Mouse (Mus musculus): Measurements from ENCODE around the gene Alox15. TPM values are rescaled to one million over a fixed set of nuclear protein-coding genes. Genes with fewer than 3 reads are reported as not detected.
A peak's percentile ranks its signal among the peaks of the same experiment; 100 is the strongest.

Alox15 gene
- polyA plus RNA-seq, 1 experiment: not detected

GRCm38 (mm10) chr11:70324726-70325125 lies 27.1 kb downstream of the Alox15 start:
- Histone ChIP-seq H3K79me3 (ENCODE audit: low read depth) (no peaks in the 10 kb centered on the region), H3K27me3 (ENCODE audit: control insufficient read depth, insufficient read depth, insufficient read length) (peaks cover 49% of the 10 kb centered on the region), H3ac (ENCODE audit: control insufficient read depth, insufficient read length, low read depth) (no peak overlapping the region), H3K79me2 (ENCODE audit: control insufficient read depth, insufficient read depth) (no peaks in the 10 kb centered on the region), H3K36me3 (ENCODE audit: control insufficient read depth, insufficient read depth) (no peaks in the 10 kb centered on the region), H3K4me3 (ENCODE audit: insufficient read depth, poor library complexity, severe bottlenecking) (no peak overlapping the region)
- TF ChIP-seq CTCF (IDR thresholded peaks at IDR 0.05; ENCODE audit: control insufficient read depth, insufficient read depth, insufficient read length) (no peak), USF1 (IDR thresholded peaks at IDR 0.05; ENCODE audit: low read depth) (no peak), MYOG (IDR thresholded peaks at IDR 0.05; ENCODE audit: control insufficient read depth, extremely low read depth, insufficient read length) (no peak), MAX (IDR thresholded peaks at IDR 0.05) (no peak), FOSL1 (IDR thresholded peaks at IDR 0.05; ENCODE audit: insufficient read depth, low read length, poor library complexity, severe bottlenecking) (no peak), CEBPB (IDR thresholded peaks at IDR 0.05; ENCODE audit: low read depth) (no peak), MYOD1 (IDR thresholded peaks at IDR 0.05; ENCODE audit: control insufficient read depth, insufficient read length, low read depth) (no peak)

DNA sequence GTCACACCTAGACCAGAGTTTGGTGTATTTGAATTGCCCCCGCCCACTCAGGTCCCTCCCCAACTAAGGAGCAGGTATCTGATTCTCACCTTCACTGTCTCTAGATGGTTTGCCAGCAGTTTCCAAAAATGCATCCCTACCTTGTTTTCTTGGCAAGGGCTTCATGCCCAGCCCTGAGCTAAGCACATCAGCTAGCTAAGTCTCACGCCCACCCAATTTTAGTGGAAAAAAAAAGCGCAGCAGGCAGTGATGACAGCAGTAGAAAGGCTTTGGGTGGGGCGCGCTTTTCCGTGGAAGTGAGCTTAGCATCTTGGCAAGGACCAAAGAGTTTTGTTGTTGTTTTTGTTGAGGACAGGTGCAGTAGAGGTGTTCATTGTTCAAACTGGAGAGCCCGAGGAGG lies 29.3 kb downstream of the Alox15 start, which contains the start of gene Alox12e:
Gene Alox12e (minus strand): TSS at position 101 of the 400 bp plus-strand sequence.
- no peak within 1 kb of the TSS for H3K4me3 ChIP-seq (ENCODE audit: insufficient read depth, poor library complexity, severe bottlenecking)
- H3K79me3 ChIP-seq (ENCODE audit: low read depth): no peaks in the 10 kb centered on the region
- H3ac ChIP-seq (ENCODE audit: control insufficient read depth, insufficient read length, low read depth): no peak within 1 kb of the TSS
- H3K36me3 ChIP-seq (ENCODE audit: control insufficient read depth, insufficient read depth): no peaks in the 10 kb centered on the region
- peaks cover 57% of the 10 kb centered on the region for H3K27me3 ChIP-seq (ENCODE audit: control insufficient read depth, insufficient read depth, insufficient read length)
- no peaks in the 10 kb centered on the region for H3K79me2 ChIP-seq (ENCODE audit: control insufficient read depth, insufficient read depth)
- TF ChIP-seq MAX (IDR thresholded peaks at IDR 0.05) (no peak), FOSL1 (IDR thresholded peaks at IDR 0.05; ENCODE audit: insufficient read depth, low read length, poor library complexity, severe bottlenecking) (no peak), CEBPB (IDR thresholded peaks at IDR 0.05; ENCODE audit: low read depth) (no peak), MYOD1 (IDR thresholded peaks at IDR 0.05; ENCODE audit: control insufficient read depth, insufficient read length, low read depth) (no peak), CTCF (IDR thresholded peaks at IDR 0.05; ENCODE audit: control insufficient read depth, insufficient read depth, insufficient read length) (no peak), USF1 (IDR thresholded peaks at IDR 0.05; ENCODE audit: low read depth) (no peak), MYOG (IDR thresholded peaks at IDR 0.05; ENCODE audit: control insufficient read depth, extremely low read depth, insufficient read length) (no peak)

- no peaks in the 10 kb centered on the region for H3K79me2 ChIP-seq (ENCODE audit: control insufficient read depth, insufficient read depth)
- no peak overlapping the region for H3ac ChIP-seq (ENCODE audit: control insufficient read depth, insufficient read length, low read depth)
- H3K36me3 ChIP-seq (ENCODE audit: control insufficient read depth, insufficient read depth): no peaks in the 10 kb centered on the region
- TF ChIP-seq MYOG (IDR thresholded peaks at IDR 0.05; ENCODE audit: control insufficient read depth, extremely low read depth, insufficient read length) (no peak), MYOD1 (IDR thresholded peaks at IDR 0.05; ENCODE audit: control insufficient read depth, insufficient read length, low read depth) (no peak), MAX (IDR thresholded peaks at IDR 0.05) (no peak), CTCF (IDR thresholded peaks at IDR 0.05; ENCODE audit: control insufficient read depth, insufficient read depth, insufficient read length) (peak; percentile 59), FOSL1 (IDR thresholded peaks at IDR 0.05; ENCODE audit: insufficient read depth, low read length, poor library complexity, severe bottlenecking) (no peak), CEBPB (IDR thresholded peaks at IDR 0.05; ENCODE audit: low read depth) (no peak)
- H3K79me3 ChIP-seq (ENCODE audit: low read depth): no peaks in the 10 kb centered on the region
- no peak overlapping the region for H3K4me3 ChIP-seq (ENCODE audit: insufficient read depth, poor library complexity, severe bottlenecking)
- peaks cover 57% of the 10 kb centered on the region for H3K27me3 ChIP-seq (ENCODE audit: control insufficient read depth, insufficient read depth, insufficient read length)
Observed at GRCm38 (mm10) chr11:70321664-70322063, 30.2 kb downstream of the Alox15 start.

- TF ChIP-seq CTCF (IDR thresholded peaks at IDR 0.05; ENCODE audit: control insufficient read depth, insufficient read depth, insufficient read length) (no peak), CEBPB (IDR thresholded peaks at IDR 0.05; ENCODE audit: low read depth) (no peak), MAX (IDR thresholded peaks at IDR 0.05) (no peak), MYOG (IDR thresholded peaks at IDR 0.05; ENCODE audit: control insufficient read depth, extremely low read depth, insufficient read length) (no peak), MYOD1 (IDR thresholded peaks at IDR 0.05; ENCODE audit: control insufficient read depth, insufficient read length, low read depth) (no peak), USF1 (IDR thresholded peaks at IDR 0.05; ENCODE audit: low read depth) (no peak), FOSL1 (IDR thresholded peaks at IDR 0.05; ENCODE audit: insufficient read depth, low read length, poor library complexity, severe bottlenecking) (no peak)
Observed at GRCm38 (mm10) chr11:70319614-70320013, 32.2 kb downstream of the Alox15 start.

DNA sequence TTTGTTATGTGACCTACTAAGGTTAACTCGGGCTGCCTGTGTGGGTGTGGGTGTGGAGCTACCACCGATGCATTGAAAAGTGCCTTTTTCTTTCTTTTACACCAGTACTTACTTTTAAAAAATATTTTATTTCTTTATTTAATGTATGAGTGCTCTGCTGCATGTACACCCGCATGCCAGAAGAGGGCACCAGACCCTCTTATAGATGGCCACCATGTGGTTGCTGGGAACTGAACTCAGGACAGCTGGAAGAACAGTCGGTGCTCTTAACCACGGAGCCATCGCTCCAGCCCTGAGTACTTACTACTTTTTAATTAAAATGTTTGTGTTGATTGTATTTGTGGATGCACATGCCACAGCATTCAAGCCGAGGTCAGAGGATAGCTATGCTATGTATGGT lies 38.0 kb downstream of the Alox15 start:
- Histone ChIP-seq H3K36me3 (ENCODE audit: control insufficient read depth, insufficient read depth) (no peaks in the 10 kb centered on the region), H3K79me3 (ENCODE audit: low read depth) (no peaks in the 10 kb centered on the region), H3K27me3 (ENCODE audit: control insufficient read depth, insufficient read depth, insufficient read length) (peaks cover 38% of the 10 kb centered on the region), H3ac (ENCODE audit: control insufficient read depth, insufficient read length, low read depth) (no peak overlapping the region), H3K4me3 (ENCODE audit: insufficient read depth, poor library complexity, severe bottlenecking) (no peak overlapping the region), H3K79me2 (ENCODE audit: control insufficient read depth, insufficient read depth) (no peaks in the 10 kb centered on the region)
- TF ChIP-seq MAX (IDR thresholded peaks at IDR 0.05): no peak
- TF ChIP-seq CTCF (IDR thresholded peaks at IDR 0.05; ENCODE audit: control insufficient read depth, insufficient read depth, insufficient read length): peak; percentile 22

More at GRCm38 (mm10) chr11:70319614-70320013, 32.2 kb downstream of the Alox15 start:
- Histone ChIP-seq H3K4me3 (ENCODE audit: insufficient read depth, poor library complexity, severe bottlenecking) (no peak overlapping the region), H3K79me2 (ENCODE audit: control insufficient read depth, insufficient read depth) (no peaks in the 10 kb centered on the region), H3ac (ENCODE audit: control insufficient read depth, insufficient read length, low read depth) (no peak overlapping the region), H3K36me3 (ENCODE audit: control insufficient read depth, insufficient read depth) (no peaks in the 10 kb centered on the region), H3K79me3 (ENCODE audit: low read depth) (no peaks in the 10 kb centered on the region), H3K27me3 (ENCODE audit: control insufficient read depth, insufficient read depth, insufficient read length) (peaks cover 67% of the 10 kb centered on the region)

DNA sequence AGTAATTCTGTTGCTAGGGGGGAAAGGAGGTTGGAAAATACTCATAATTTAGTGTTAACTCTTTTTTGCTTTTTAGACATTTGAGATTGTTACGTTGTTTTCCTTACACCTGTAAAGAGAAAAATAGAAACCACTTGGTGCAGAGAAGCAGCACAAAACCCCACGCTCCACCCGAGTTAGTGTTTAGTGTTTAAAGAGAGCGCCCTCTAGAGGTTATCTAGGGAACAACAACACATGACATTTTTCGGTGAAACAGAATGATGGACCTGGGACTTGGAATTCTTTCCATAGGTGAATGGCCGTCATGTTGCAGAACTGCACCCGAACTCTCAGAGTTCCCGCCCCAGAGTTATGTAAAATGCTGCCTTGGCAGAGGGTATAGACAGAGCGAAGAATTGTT lies 42.5 kb downstream of the Alox15 start:
- Histone ChIP-seq H3K79me2 (ENCODE audit: control insufficient read depth, insufficient read depth) (no peaks in the 10 kb centered on the region), H3K36me3 (ENCODE audit: control insufficient read depth, insufficient read depth) (no peaks in the 10 kb centered on the region), H3ac (ENCODE audit: control insufficient read depth, insufficient read length, low read depth) (no peak overlapping the region), H3K4me3 (ENCODE audit: insufficient read depth, poor library complexity, severe bottlenecking) (no peak overlapping the region), H3K27me3 (ENCODE audit: control insufficient read depth, insufficient read depth, insufficient read length) (peaks cover 10% of the 10 kb centered on the region), H3K79me3 (ENCODE audit: low read depth) (no peaks in the 10 kb centered on the region)
- TF ChIP-seq CEBPB (IDR thresholded peaks at IDR 0.05; ENCODE audit: low read depth) (no peak), CTCF (IDR thresholded peaks at IDR 0.05; ENCODE audit: control insufficient read depth, insufficient read depth, insufficient read length) (peak; percentile 16)
